Mouse (Mus musculus) heart, adult 2 months (tissue): ENCODE results near the gene Fam83d. TPM values are rescaled to one million over a fixed set of nuclear protein-coding genes. Genes with fewer than 3 reads are reported as not detected.

Experiments
- DNase-seq, 2 experiments: peaks; one replicate each; pipeline ENCODE4 v3.0.0; 2021
- H3K27ac ChIP-seq: fragments of 200-600 bp; 2 replicates; pipeline ENCODE4 v1.8.1; 2022
- H3K27me3 ChIP-seq: fragments of 200-500 bp; 2 replicates; pipeline ENCODE4 v1.6.1; 2012; ENCODE audit warnings: mild to moderate bottlenecking, low read length, inconsistent platforms, mixed read lengths; ENCODE audit not compliant: control insufficient read depth, insufficient read depth
- H3K36me3 ChIP-seq: fragments of 200-500 bp; 2 replicates; pipeline ENCODE4 v1.6.1; 2012; ENCODE audit warnings: low read length, inconsistent platforms; ENCODE audit not compliant: control insufficient read depth, insufficient read depth
- H3K4me1 ChIP-seq: fragments of 200-500 bp; 2 replicates; pipeline ENCODE4 v1.6.1; 2011; ENCODE audit warnings: low read length; ENCODE audit not compliant: control insufficient read depth, insufficient read depth
- H3K4me3 ChIP-seq: fragments of 200-600 bp; 2 replicates; pipeline ENCODE4 v1.8.1; 2022
- H3K79me2 ChIP-seq: fragments of 200-500 bp; replicated peaks from 2 replicates; pipeline ENCODE4 v1.6.1; 2012; ENCODE audit warnings: mild to moderate bottlenecking, inconsistent platforms, low read length, moderate library complexity, mixed read lengths; ENCODE audit not compliant: control insufficient read depth, insufficient read depth
- H3K9ac ChIP-seq: fragments of 200-500 bp; 2 replicates; pipeline ENCODE4 v1.6.1; 2012; ENCODE audit warnings: low read depth, mild to moderate bottlenecking, control low read depth, inconsistent platforms, low read length, mixed read lengths
- CTCF ChIP-seq: fragments of 200-600 bp; IDR thresholded peaks from 2 replicates; pipeline ENCODE4 v1.8.1; 2022; ENCODE audit warnings: antibody characterized with exemption, mild to moderate bottlenecking, moderate library complexity
- EP300 ChIP-seq: fragments of 200-500 bp; IDR thresholded peaks from 2 replicates; pipeline ENCODE4 v1.6.1; 2011; ENCODE audit warnings: low read depth, low read length, control low read depth; ENCODE audit not compliant: insufficient read depth
- POLR2A ChIP-seq: fragments of 200-500 bp; IDR thresholded peaks from 2 replicates; pipeline ENCODE4 v1.6.1; 2011; ENCODE audit warnings: mild to moderate bottlenecking, low read depth, low read length, control low read depth; ENCODE audit not compliant: insufficient read depth
- WGBS: fragments of 180-500 bp; shearing (Covaris S2); methylation state at CpG from one replicate; pipeline ENCODE4 v1.1.7; 2018; 5-methylcytosine and 5-hydroxymethylcytosine counted together
- intact Hi-C: fragments of 180-260 bp; cut with DNase I; formaldehyde crosslinking; loops from one replicate; pipeline ENCODE4 v1.15.1; 2025
- polyA plus RNA-seq: library from polyadenylated mRNA; depleted of rRNA; stranded (reverse); fragments of >200 nt; gene quantifications from 2 replicates; pipeline ENCODE4 v1.2.3, GENCODE M21; 2012
- total RNA-seq, 2 experiments: library from RNA; stranded (reverse); gene quantifications; 2 replicates each; pipeline ENCODE4 v1.2.3; 2021

The Fam83d gene
- total and polyA plus RNA-seq, 3 experiments: 0.27 to 0.78 (median 0.59) TPM

GRCm38 (mm10) chr2:158739113-158739512, 28.8 kb upstream of the Fam83d start:
- Histone ChIP-seq H3K27me3 (no peaks in the 10 kb centered on the region), H3K27ac (no peak overlapping the region), H3K4me3 (no peak overlapping the region), H3K9ac (no peak overlapping the region), H3K4me1 (peaks cover 15% of the 10 kb centered on the region), H3K79me2 (no peaks in the 10 kb centered on the region), H3K36me3 (no peaks in the 10 kb centered on the region)
- intact Hi-C loops: loop anchor here (5.0 kb wide), 1 partner anchor 52 kb away; no protein-coding TSS in a partner anchor
- 88% methylated on average over 3 of the region's 3 CpGs for WGBS
- TF ChIP-seq POLR2A: no peak
- TF ChIP-seq CTCF: no peak
- TF ChIP-seq EP300: no peak
- DNase-seq: no peak

- intact Hi-C loops: no loop called here
- Histone ChIP-seq H3K27ac (no peak overlapping the region; the same call in 1 of the 2 replicates), H3K9ac (no peak overlapping the region), H3K4me1 (peaks cover 6% of the 10 kb centered on the region), H3K4me3 (no peak overlapping the region), H3K36me3 (no peaks in the 10 kb centered on the region), H3K79me2 (no peaks in the 10 kb centered on the region), H3K27me3 (no peaks in the 10 kb centered on the region)
- no peak for TF ChIP-seq EP300
- TF ChIP-seq CTCF: no peak
- no peak for TF ChIP-seq POLR2A
- 36% methylated on average over 9 of the region's 9 CpGs for WGBS
- DNase-seq: no peak
Measured at GRCm38 (mm10) chr2:158741011-158741501, 26.8 kb upstream of the Fam83d start.

GRCm38 (mm10) chr2:158742431-158742830, 25.5 kb upstream of the Fam83d start:
- Histone ChIP-seq H3K4me1 (peaks cover 6% of the 10 kb centered on the region), H3K9ac (no peak overlapping the region), H3K27me3 (no peaks in the 10 kb centered on the region), H3K4me3 (no peak overlapping the region), H3K27ac (no peak overlapping the region), H3K36me3 (no peaks in the 10 kb centered on the region), H3K79me2 (no peaks in the 10 kb centered on the region)
- DNase-seq: no peak
- intact Hi-C loops: no loop called here
- 81% methylated on average over 5 of the region's 5 CpGs for WGBS
- no peak for TF ChIP-seq EP300
- TF ChIP-seq POLR2A: no peak
- peak; percentile 39 for TF ChIP-seq CTCF

- 85% methylated on average over 11 of the region's 11 CpGs for WGBS
- Histone ChIP-seq H3K36me3 (no peaks in the 10 kb centered on the region), H3K9ac (no peak overlapping the region), H3K27ac (no peak overlapping the region), H3K4me1 (peaks cover 6% of the 10 kb centered on the region), H3K27me3 (no peaks in the 10 kb centered on the region), H3K4me3 (no peak overlapping the region), H3K79me2 (no peaks in the 10 kb centered on the region)
- no peak for DNase-seq
- intact Hi-C loops: loop anchor here (2.0 kb wide), 2 partner anchors 43 to 91 kb away; no protein-coding TSS in a partner anchor
- TF ChIP-seq CTCF: no peak
- TF ChIP-seq POLR2A: no peak
- no peak for TF ChIP-seq EP300
Measured at GRCm38 (mm10) chr2:158743518-158744141, 24.3 kb upstream of the Fam83d start.

- Histone ChIP-seq H3K4me3 (no peak overlapping the region), H3K27me3 (no peaks in the 10 kb centered on the region), H3K27ac (no peak overlapping the region), H3K9ac (no peak overlapping the region), H3K36me3 (no peaks in the 10 kb centered on the region), H3K79me2 (no peaks in the 10 kb centered on the region), H3K4me1 (peaks cover 6% of the 10 kb centered on the region)
- DNase-seq: peak in 1 of 2 experiments; percentile 24
- WGBS: 11% methylated on average over 2 of the region's 2 CpGs
- intact Hi-C loops: loop anchor here (2.0 to 5.0 kb wide), 3 partner anchors 44 to 198 kb away; no protein-coding TSS in a partner anchor
- TF ChIP-seq EP300 (0 out of 2 replicates have a peak, but pooled peaks have one; percentile 27), POLR2A (no peak), CTCF (peak; percentile 83)
Measured at GRCm38 (mm10) chr2:158745049-158745482, 22.8 kb upstream of the Fam83d start.

GRCm38 (mm10) chr2:158746164-158746563, 21.7 kb upstream of the Fam83d start:
- no peak for DNase-seq
- H3K79me2 ChIP-seq: no peaks in the 10 kb centered on the region
- WGBS: 53% methylated on average over 11 of the region's 11 CpGs
- H3K27ac ChIP-seq: no peak overlapping the region
- peaks cover 4% of the 10 kb centered on the region for H3K4me1 ChIP-seq
- H3K27me3 ChIP-seq: no peaks in the 10 kb centered on the region
- intact Hi-C loops: loop anchor here (5.0 kb wide), 1 partner anchor 199 kb away; no protein-coding TSS in a partner anchor
- TF ChIP-seq POLR2A (no peak), EP300 (no peak), CTCF (no peak)
- no peak overlapping the region for H3K9ac ChIP-seq
- no peak overlapping the region for H3K4me3 ChIP-seq
- no peaks in the 10 kb centered on the region for H3K36me3 ChIP-seq
